Mouse (Mus musculus): ENCODE measurements around the gene Atp11c.

- TF ChIP-seq NELFE (IDR thresholded peaks at IDR 0.05; ENCODE audit: low read depth, low read length) (no peak), RAD21 (IDR thresholded peaks at IDR 0.05; ENCODE audit: low read depth, low read length) (no peak), TAL1 (IDR thresholded peaks at IDR 0.05; ENCODE audit: low read length) (no peak), POLR2A (IDR thresholded peaks at IDR 0.05; ENCODE audit: control insufficient read depth in 1 of 2, insufficient read depth in 1 of 2, low read depth in 1 of 2, low read length in 2 of 2, poor library complexity in 1 of 2) (no peak), CTCF (IDR thresholded peaks at IDR 0.05 in 2 of 3, conservative IDR thresholded peaks at IDR 0.05 in 1 of 3; ENCODE audit: control insufficient read depth in 1 of 3, insufficient read depth in 1 of 3, low read depth in 2 of 3, low read length in 3 of 3, poor library complexity in 1 of 3, severe bottlenecking in 1 of 3) (no peak), ZC3H11A (IDR thresholded peaks at IDR 0.05; ENCODE audit: low read depth, low read length) (no peak), NRF1 (IDR thresholded peaks at IDR 0.05; ENCODE audit: insufficient read depth, low read depth, low read length, poor library complexity, severe bottlenecking) (no peak), UBTF (IDR thresholded peaks at IDR 0.05; ENCODE audit: borderline replicate concordance, insufficient read depth, low read depth, low read length) (no peak), TCF12 (IDR thresholded peaks at IDR 0.05; ENCODE audit: low read depth, low read length) (no peak), ETS1 (IDR thresholded peaks at IDR 0.05; ENCODE audit: low read depth, low read length) (no peak), MYC (IDR thresholded peaks at IDR 0.05; ENCODE audit: low read depth, low read length) (no peak)
These were observed 45.4 kb downstream of the Atp11c start for GRCm38 (mm10) chrX:60547098-60547443.

Data from MEL (cell line).